Mouse (Mus musculus) lung, postnatal 0 days (tissue): ENCODE measurements around the gene Tescl.

Experiments used
- CTCF ChIP-seq: IDR thresholded peaks from 2 replicates; pipeline ENCODE4 v1.5.1; 2016; ENCODE audit warnings: antibody characterized with exemption, mild to moderate bottlenecking
- EP300 ChIP-seq: IDR thresholded peaks from 2 replicates; pipeline ENCODE4 v1.6.1; 2016; ENCODE audit warnings: antibody characterized with exemption, mild to moderate bottlenecking, control low read depth

GRCm38 (mm10) chr7:24315726-24316566, 17.8 kb downstream of the Tescl start:
- TF ChIP-seq CTCF, result no peak
- TF ChIP-seq EP300, result no peak
